Mouse (Mus musculus) T-helper 2 cell (primary cell): ENCODE data around the gene Gm19935.

Experiments used
- in situ Hi-C: fragments of 300-600 bp; cut with MboI, MseI; formaldehyde crosslinking; loops from one replicate; pipeline ENCODE4 v1.15.1; 2025; ENCODE audit warnings: high pct_unique_total_duplicates

Gm19935 gene

DNA sequence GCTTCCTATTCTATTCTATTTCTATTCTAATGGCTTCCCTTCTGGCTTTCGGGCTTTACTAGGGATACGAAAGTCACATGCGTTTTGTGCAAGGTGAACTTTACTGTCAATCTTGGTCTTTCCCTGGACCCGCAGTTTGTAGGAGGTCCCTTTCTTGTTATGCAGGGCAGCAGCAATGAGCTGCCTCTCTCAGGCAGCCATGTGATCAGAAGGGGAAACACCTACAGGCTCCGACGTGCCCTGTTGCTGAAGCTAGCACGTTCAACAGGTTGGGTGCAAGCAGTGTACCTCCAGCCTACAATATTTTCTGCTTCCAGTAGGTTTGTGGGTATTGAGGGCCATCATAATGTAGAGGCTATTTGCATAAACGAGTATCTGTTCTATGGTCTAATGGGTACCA lies 13.8 kb upstream of the Gm19935 start:
- in situ Hi-C loops: loop anchor here (5.0 kb wide), 1 partner anchor 36 kb away; no protein-coding TSS in a partner anchor

DNA sequence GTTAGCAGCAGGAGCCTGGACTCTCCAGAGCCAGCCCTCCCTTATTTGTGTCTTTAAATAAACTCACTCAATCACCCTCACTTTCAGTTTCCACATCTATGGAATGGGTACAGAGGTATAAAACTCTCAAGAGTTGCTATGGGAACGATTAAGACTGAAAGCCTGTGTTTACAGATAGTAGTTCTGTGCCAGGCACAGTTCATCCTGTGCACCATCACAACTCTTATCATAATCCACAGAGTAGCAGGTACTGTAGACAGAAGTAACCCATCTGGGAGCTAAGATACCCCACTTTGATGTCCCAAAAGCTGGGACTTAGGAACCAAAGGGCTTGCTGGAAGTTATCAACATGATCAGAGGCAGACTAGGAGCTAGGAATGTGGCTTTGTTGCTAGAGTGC lies 12.6 kb upstream of the Gm19935 start:
- in situ Hi-C loops: loop anchor here (5.0 to 10.0 kb wide), 2 partner anchors 37 to 1545 kb away; no protein-coding TSS in a partner anchor

DNA sequence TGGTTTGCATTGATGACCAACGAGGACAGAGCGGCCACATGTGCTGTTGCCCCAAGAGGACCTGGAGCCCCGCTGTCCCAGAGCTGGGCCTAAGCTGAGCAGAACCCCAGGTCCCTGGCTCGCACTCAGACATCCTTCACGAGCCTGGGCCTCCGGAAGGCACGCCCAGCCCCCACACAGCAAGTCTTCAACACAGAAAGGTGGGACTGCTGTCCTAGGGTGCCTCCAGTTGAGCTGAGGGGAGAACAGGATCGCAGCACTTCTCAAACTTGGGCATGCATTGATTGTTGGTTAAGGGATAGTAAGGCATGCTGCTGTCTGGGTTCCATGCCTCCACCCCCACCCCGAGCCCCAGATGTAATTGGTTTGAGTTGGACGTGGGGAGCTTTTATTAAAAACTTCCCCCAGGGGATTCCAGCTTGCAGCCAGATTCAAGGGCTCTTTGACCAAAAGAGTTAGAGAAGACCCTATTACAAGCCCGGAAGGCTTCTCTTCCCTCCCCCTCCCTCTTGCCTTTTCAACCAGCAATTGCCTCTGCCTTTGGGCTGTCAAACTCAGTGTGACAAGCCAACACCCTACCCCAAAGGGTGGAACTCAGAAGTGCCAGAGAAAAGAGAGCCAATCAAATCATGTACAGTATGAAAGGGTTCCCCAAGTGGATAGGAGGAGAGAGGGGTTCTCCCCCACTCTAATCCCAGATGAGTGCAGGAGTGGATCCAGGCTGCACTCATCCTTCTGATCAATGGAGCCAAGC lies 12.0 kb upstream of the Gm19935 start:
- in situ Hi-C loops: loop anchor here (10.0 kb wide), 1 partner anchor 1546 kb away; no protein-coding TSS in a partner anchor

DNA sequence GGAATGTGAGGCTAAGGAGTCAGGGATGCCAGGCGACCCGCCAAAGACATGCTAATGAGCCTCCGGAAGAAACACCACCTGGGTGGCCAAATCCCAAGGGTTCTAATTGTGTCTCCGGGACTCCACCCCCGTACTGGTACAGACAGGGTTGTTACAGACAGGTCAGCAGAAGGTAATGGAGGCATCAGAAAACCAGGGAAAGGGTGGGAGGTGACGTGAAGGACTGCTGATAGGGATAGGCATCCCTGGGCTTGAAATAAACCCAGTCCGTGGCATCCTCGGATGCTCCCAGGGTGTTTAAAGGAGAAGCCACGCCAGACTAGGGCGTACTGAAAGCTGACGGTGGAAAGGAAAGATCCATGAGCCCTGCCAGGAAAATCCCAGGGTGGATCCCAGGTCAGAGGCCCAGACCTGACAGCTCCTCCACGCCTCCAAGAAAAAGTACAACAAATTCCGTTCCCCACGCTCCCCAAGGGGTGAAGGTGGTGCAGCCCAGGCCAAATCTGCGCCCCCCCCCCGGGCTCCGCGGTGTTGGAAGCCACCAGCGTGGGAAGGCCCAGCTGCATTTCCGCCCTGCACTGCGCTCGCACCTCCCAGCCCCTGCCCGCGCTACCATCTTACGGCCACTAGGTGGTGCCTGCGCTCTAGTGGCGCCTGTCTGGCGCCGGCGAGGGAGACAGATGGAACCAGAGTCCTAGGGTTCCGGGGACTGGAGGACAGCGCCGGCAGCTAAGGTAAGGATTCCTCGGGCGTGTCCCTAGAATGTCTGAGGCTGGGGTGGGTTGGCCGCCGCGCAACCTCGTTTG lies 11.2 kb upstream of the Gm19935 start, which contains the start of gene Chd9:
Gene Chd9 (plus strand): TSS at position 172 of the 806 bp plus-strand sequence.
- in situ Hi-C loops: loop anchor here (10.0 kb wide), 1 partner anchor 1546 kb away; no protein-coding TSS in a partner anchor

DNA sequence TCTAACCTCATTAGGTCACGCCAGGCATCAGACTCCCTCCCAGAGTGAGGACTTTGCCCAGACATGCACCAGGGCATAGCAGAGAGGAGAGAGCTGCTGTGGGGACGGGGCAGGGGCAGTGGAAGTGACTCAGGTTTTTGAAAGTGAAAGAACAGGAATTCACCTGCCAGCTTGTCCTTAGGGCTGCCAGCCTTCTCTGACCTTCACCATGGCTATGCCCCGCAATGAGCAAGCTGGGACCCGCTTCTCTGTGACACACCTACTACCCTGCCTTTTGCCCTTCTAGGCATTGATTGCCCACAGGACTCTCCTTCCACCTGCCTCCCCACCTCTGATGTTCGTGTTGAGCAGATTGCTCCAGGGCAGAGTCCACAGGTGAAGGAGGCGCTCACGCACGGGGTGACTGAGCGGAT lies 8.3 kb upstream of the Gm19935 start:
- in situ Hi-C loops: loop anchor here (10.0 kb wide), 1 partner anchor 1549 kb away; no protein-coding TSS in a partner anchor

DNA sequence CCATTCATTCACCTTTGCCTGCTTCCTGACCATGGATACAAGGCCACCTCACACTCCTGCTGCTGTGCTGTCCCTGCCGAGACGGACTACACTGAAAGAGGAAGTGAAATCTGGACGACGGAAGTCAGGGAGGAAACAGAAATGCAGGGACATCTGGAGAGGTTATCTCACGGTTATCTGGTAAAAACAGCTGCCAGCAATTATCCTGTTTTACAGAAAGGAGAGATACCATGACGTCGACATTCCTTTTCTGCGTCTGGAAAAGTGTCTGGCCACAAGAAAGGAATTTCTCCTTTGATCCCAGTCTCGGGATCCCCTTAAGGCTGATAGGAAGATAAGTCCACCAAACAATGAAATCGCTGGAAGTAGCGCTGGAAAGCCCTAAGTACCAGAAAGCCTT lies 5.2 kb upstream of the Gm19935 start:
- in situ Hi-C loops: loop anchor here (10.0 kb wide), 1 partner anchor 1552 kb away; no protein-coding TSS in a partner anchor

DNA sequence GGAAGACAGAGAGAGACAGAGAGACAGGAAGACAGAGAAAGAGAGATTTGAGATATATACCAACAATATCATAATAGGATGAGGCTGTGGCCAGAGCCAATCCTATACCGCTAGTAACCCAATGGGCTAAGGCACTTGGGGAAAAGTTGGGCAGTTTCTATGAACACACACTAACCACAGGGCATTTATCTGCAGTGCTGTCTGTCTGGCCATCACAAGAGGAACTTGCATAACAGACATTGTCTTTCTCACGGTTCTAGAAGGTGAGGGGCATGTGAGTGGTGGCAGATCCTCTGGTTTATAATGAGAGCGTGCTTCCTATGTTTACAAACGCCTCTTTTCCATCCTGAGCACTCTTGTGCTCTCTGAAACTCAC lies 3.1 kb upstream of the Gm19935 start:
- in situ Hi-C loops: loop anchor here (10.0 kb wide), 1 partner anchor 1554 kb away; no protein-coding TSS in a partner anchor

DNA sequence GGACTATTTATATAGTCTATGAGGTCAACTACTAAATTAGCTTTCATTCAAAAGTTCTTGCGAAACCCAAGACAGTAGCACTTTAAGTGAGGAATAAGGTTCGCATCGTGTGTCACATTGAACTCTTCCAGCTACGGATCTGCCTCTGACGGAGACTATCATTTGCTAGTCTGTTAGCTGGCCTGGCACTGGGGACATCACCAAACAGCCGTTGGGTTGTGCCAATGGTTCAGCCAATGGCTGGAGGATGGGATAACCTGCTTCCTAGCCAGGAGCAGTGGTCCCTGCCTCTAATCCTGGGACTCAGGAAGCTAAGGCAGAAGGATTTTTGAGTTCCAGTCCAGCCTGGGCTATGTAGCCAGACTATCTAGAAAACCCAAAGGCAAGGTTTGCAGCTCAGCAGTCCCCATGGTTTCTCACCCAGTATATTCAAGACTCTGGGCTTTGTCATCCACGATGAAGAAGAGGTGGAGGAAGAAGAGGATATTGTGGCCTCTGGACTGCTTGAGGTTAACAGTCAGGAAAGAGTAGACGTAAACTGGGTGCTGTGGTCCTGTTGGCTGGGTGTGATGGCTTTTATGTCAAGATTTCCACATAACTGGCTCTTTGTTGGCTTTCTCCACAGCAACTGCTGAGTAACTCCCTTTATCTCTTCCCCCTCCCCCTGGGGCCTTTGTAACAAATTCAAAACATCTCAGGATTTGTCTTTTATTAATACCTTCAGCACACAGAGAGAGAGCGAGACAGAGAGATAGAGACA lies 2.5 kb upstream of the Gm19935 start:
- in situ Hi-C loops: loop anchor here (5.0 to 10.0 kb wide), 2 partner anchors 203 to 1555 kb away; no protein-coding TSS in a partner anchor

DNA sequence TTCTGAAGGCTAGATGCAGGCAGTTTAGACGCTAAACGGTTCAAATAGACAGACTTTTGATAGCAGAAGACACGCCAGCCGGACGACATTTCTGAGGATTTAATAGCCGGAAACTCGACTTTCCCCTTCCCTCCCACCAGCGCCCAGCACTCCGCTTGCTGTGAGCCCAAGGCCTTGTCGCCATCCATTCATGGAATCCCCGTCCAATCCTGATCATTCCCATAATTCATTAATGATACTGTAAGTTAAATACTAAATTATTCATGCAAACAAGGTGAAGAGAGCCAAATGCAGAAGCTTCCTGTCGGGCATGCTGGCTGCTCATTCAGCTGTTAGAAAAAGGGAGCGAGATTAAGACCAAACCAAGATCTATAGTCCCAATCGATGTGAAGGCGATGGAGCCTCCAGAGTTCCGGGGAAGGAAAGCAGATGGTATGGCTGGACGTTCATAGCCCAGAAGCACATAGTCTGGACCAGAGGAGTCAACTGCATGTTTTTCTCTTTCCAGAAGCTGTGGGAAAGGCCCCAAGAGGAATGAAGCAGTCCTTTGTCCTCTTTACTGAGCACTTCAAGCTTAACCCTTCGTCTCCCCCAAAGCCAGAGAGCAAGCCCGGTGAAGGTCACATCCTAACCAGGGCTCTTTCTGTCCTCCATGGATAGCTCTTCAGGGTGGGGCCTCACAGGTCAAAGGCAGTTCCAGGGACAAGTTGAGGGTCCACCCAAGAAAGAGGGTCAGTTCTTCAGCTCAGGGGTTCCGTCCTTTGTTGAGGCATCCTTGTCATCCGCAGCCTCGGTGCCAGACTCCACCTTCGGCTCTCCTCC lies 921 bp downstream of the Gm19935 start:
- in situ Hi-C loops: loop anchor here (5.0 kb wide), 1 partner anchor 206 kb away; no protein-coding TSS in a partner anchor

DNA sequence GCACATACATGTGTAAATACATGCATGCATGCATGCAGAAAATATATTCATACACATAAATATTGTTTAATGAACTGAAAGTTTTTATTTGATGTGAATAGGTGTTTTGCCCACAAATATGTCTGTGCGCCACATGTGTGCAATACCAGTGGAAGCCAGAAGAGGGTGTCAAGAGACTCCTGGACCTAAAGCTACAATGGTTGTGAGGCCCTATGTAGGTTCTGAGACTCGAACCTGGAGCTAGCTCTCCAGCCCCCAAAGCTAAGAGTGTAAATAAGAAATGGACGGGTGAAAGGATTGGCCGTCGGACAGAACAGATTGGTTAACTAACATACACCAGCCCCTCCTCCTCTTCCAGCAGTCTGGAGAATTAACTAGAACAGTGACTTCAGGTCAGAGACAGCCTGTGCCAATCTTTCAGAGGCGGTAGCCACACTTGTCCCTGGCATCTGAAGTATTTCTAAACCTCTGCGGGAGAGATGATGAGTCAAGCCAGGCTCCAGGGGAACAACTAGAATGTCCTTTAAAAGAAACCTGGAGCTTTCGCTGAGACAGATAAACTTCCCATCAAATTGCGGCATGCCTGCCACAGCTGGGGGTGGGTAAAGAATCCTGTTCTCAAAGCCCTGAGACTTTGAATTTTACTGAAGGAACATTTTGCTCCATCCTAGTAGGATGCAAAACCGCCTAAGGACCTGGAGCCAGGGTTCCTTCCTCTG lies 3.4 kb downstream of the Gm19935 start:
- in situ Hi-C loops: no loop called here

DNA sequence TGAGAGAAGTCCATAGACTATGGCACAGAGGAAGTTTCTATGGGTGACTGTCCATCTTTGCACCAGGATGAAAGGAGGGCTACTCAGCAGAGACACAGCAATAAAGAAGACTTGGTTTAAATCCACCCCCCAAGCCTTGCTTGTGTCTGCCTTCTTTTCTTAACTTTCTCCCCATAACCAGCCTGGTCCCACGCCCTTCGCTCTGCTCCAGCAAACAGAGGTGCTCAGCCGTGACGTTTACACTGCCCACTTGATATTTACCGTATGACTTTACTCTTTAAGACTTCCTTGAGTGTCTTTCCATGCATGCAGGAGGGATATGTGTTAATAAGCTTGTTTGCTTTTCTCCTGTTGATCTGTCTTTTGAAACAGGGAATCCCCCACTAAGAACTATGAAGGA lies 17.7 kb downstream of the Gm19935 start:
- in situ Hi-C loops: loop anchor here (5.0 kb wide), 1 partner anchor 792 kb away; no protein-coding TSS in a partner anchor

DNA sequence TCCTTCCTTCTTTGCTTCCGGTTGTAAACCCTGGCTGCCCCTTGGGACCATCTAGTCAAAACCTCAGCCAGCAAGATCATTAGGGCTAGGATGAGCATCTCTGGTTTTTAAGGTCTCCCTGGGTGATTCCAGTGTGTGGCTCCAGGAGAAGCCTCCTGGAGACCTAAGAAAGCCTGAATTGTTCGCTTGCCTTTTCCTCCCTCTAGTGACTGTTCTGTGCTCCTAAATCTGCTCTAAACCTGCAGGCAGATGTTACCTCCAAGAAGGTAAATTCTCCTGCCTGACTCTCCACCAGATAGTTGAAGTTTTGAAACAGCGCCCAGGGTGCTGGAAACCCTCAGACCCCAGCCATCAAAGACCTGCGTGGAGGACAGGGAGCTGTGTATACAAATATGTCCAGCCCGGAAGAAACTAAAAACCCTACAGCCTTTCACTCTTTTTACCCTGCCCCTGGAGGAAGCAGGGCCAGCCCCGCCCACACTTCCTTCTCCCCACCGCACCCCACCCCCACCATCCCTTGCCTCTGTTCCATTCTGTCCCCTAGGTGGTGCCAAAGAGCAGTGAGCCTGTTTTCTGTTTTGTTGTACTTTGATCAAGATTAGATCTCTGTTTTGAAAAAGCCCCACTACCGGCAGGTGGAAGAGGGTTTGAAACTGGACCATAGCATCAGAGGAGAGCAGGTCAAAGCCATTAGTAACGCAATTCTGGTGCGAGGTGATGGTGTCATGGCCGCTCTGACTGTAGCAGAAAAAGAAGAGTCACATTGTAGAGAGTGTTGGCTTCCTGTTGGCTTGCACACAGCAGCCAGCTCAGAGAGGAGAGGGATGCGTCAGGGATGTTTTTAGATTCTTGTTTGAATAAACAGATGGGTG lies 22.0 kb downstream of the Gm19935 start:
- in situ Hi-C loops: loop anchor here (5.0 kb wide), 1 partner anchor 788 kb away; no protein-coding TSS in a partner anchor

DNA sequence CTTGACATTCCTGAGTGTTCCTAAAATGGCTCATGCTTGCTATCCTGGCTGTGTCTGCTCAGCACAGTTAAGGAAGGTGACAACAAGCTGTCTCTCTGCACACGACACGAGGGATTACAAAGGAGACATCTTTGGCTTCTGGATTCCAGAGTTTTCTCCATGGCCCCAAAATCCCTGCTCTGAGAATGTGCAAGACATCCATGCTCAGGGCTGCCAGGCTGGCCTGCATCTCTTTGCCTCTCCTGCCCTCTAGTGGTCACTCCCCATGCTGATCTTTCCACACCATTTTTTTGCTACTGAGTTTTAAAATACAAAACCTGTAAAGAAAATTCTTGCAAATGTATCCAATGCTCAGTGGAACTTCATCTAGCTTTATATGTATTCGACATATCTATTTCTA lies 23.5 kb downstream of the Gm19935 start:
- in situ Hi-C loops: no loop called here

DNA sequence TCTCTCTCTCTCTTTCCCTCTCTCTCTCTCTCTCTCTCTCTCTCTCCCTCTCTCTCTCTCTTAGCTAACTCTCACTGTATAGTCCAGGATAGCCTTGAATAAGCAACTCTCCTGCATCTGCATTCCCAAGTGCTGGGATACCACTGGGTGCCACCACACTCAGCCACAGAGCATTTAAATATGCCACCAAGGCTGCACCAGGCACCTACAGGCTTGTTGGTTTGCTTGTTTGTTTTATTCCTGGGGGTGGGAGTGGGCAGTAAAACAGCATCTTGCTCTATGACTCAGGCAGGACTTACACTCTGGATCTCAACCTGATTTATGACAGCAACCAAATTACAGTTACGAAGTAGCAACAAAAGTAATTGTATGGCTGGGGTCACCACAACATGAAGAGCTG lies 25.6 kb downstream of the Gm19935 start:
- in situ Hi-C loops: no loop called here

DNA sequence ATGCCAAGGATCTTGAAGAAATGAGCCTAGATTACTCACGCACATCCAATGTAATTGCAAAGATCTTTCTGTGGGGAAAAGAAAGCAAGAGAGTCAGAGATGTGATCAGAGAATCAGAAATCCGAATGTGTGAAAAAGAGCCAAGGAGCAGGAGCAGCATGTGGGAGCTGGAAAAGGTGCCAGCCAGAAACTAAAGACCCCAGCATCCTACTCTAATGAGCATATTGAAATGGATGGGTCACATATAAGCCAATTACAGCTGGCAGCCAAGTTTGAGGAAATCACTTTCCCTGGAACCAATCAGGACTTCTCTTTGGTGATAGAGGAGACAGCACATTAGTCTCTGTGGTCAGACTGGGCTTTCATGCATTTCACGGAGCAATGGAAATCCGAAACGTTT lies 47.4 kb downstream of the Gm19935 start:
- in situ Hi-C loops: no loop called here
